Mouse (Mus musculus): ENCODE results near the gene Vmp1. TPM values are rescaled to one million over a fixed set of nuclear protein-coding genes. Genes with fewer than 3 reads are reported as not detected.

Vmp1 gene
- polyA plus RNA-seq, 1 experiment from 2014 or later = 96.7 TPM

DNA sequence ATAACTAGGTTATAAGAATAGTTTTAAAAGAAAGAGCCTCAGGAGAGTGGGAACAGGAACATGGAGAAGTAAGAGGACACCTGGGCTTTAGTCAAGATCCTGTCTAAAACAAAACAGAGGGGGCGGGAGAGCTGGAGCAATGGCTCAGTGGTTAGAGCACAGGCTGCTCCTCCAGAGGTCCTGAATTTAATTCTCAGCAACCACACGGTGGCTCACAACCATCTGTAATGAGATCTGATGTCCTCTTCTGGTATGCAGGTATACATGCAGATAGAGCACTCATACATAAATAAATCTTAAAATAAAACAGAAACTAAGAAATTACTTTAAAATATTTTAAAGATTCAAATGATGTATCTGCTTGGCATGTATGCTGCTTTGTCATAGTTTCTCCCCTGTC is 111.0 kb downstream of the Vmp1 start:
- Histone ChIP-seq H3K27me3 (ENCODE audit: low read depth, poor library complexity, severe bottlenecking) (no peaks in the 10 kb centered on the region), H3K4me1 (peaks cover 18% of the 10 kb centered on the region), H3K36me3 (no peaks in the 10 kb centered on the region), H3K4me3 (no peak overlapping the region), H3K9me3 (replicated peaks) (no peaks in the 10 kb centered on the region), H3K27ac (replicated peaks) (no peak overlapping the region)
- 76% methylated on average over 2 of the region's 2 CpGs for WGBS
- DNase-seq (ENCODE audit: low spot score) = no peak

DNA sequence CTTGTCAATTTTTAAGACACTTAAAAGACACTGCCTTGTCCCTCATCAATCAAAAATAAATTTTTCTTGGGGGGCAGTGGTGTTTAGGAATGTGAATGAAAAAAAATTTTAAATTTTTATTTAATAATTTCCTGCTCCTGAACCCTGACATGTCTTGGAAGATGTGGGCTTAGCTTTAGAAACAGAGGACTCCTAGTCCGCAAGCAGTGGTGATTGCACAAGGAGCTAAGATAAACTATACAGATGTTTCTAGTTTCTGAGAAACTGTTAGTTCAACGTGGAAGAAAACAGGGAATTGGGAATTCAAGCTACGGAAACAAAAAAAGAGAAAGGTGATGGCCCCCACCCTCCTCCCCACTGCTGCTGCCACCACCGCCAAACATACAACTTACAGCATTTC is 111.8 kb downstream of the Vmp1 start:
- peaks cover 17% of the 10 kb centered on the region for H3K4me1 ChIP-seq
- no peaks in the 10 kb centered on the region for H3K36me3 ChIP-seq
- no peaks in the 10 kb centered on the region for H3K9me3 ChIP-seq (replicated peaks)
- no peak overlapping the region for H3K4me3 ChIP-seq
- H3K27ac ChIP-seq (replicated peaks) = 0 out of 2 replicates have a peak overlapping the region, but pooled peaks have one; percentile 18
- H3K27me3 ChIP-seq (ENCODE audit: low read depth, poor library complexity, severe bottlenecking) = no peaks in the 10 kb centered on the region
- DNase-seq (ENCODE audit: low spot score) = no peak
- WGBS = 69% methylated on average over 4 of the region's 4 CpGs

DNA sequence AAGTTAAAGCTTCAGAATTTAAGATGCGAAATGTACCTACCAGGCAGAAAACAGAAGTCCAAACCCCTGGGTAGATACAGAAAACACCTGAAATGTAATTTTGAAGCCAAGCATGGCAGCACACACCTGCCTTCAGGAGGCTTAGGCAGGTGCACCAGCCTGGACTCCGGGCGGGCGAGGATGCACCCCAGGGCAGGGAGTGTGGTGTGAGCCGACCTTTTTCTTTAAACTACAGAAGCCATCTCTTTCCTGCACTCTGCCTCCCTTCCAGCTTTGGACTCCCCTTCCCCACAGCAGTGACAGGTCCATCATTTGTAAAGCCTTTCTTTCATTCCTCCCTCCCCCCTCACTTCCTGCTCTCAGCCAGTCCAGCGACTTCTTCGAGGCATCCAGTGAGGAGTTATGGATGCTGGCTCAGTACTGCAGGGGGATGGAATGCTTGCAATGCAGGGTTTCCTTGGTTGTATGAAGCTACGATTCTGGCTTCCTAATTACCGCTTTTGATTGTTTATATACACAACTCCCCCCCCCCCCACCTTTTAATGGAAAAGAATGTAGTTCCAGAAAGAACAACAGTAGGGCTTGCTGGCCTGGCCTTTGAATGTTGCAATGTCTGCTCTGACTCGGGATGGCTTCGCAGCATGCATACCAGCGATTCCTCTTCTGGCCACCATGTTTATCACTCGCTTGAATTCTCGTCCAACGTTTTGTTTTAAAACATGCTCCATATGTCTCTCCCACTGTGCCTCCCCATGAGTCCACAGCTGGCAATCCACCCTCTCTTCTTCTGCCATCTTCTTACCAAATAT is 112.4 kb downstream of the Vmp1 start:
- no peaks in the 10 kb centered on the region for H3K36me3 ChIP-seq
- H3K27me3 ChIP-seq (ENCODE audit: low read depth, poor library complexity, severe bottlenecking) = no peaks in the 10 kb centered on the region
- 56% methylated on average over 15 of the region's 15 CpGs for WGBS
- peak overlapping the region; percentile 52; the same call in 1 of the 2 replicates for H3K27ac ChIP-seq (replicated peaks)
- H3K4me3 ChIP-seq = no peak overlapping the region
- DNase-seq (ENCODE audit: low spot score) = no peak
- H3K9me3 ChIP-seq (replicated peaks) = no peaks in the 10 kb centered on the region
- H3K4me1 ChIP-seq = peaks cover 15% of the 10 kb centered on the region

DNA sequence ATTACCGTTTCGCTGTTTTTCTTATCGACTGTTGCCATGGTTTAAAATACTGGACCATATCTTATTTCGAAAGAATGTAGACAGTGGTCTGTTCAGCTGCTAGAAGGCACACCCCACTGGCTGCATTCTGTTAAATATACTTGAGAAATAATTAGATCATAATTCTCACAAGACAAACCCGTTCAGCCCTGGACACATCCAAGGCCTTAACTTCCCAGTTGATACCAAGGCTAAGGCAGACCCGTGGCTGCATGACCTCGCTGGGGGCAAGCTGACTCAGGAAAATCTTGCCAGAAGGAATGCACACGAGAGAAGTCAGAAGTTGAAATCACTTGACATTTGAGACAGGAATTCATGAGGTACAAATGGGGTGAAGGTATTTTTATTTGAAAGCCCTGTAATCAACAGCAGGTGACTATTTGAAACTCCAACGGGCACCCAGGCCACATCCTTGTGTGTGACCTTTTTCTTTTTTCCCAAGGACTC is 113.3 kb downstream of the Vmp1 start:
- no peak for DNase-seq (ENCODE audit: low spot score)
- WGBS = 75% methylated on average over 9 of the region's 9 CpGs
- Histone ChIP-seq H3K4me3 (no peak overlapping the region), H3K36me3 (no peaks in the 10 kb centered on the region), H3K9me3 (replicated peaks) (no peaks in the 10 kb centered on the region), H3K27me3 (ENCODE audit: low read depth, poor library complexity, severe bottlenecking) (no peaks in the 10 kb centered on the region), H3K27ac (replicated peaks) (no peak overlapping the region), H3K4me1 (peaks cover 9% of the 10 kb centered on the region)

DNA sequence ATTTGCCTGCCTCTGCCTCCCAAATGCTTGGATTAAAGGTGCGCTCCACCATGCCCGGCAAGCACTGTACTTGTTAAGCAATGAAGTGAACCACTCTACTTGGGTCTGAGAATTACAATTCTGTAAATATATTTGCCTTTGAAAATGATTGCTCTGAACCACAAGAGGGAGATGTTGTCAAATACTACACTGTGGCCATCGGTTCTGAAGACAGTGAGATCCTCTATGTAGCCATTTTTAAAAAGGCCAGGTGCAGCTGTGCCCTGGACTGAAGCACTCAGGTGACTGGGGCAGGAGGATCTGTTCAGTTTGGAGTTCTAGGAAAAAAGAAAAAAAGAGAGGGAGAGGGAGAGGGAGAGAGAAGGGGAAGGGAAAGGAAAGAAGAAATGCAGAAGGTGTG is 115.2 kb downstream of the Vmp1 start:
- H3K4me1 ChIP-seq = peaks cover 9% of the 10 kb centered on the region; the same call in 1 of the 2 replicates
- no peak overlapping the region for H3K27ac ChIP-seq (replicated peaks)
- DNase-seq (ENCODE audit: low spot score) = no peak
- H3K27me3 ChIP-seq (ENCODE audit: low read depth, poor library complexity, severe bottlenecking) = no peaks in the 10 kb centered on the region
- WGBS = 79% methylated on average over 3 of the region's 3 CpGs
- H3K36me3 ChIP-seq = peaks cover 2% of the 10 kb centered on the region; the same call in 1 of the 2 replicates
- no peak overlapping the region for H3K4me3 ChIP-seq
- no peaks in the 10 kb centered on the region for H3K9me3 ChIP-seq (replicated peaks)

DNA sequence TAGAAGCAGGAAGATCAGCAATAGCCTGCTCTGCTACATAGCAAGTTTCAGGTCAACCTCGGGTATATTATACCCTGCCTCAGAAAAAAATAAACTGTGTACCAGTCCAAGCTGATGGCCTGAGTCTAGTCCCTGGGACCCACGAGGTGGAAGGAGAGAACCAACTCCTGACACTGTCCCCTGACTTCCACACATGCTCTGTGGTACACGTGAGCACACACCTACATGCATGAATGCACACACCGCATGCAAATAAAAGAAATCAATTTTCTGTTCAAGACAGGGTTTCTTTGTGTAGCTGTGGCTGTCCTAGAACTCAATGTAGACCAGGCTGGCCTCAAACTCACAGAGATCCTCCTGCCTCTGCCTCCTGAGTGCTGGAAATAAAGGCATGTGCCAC is 125.4 kb downstream of the Vmp1 start:
- H3K9me3 ChIP-seq (replicated peaks) = no peaks in the 10 kb centered on the region
- 86% methylated on average over 4 of the region's 4 CpGs for WGBS
- H3K4me3 ChIP-seq = no peak overlapping the region
- H3K27me3 ChIP-seq (ENCODE audit: low read depth, poor library complexity, severe bottlenecking) = no peaks in the 10 kb centered on the region
- H3K4me1 ChIP-seq = no peaks in the 10 kb centered on the region
- no peak overlapping the region for H3K27ac ChIP-seq (replicated peaks)
- H3K36me3 ChIP-seq = peaks cover 52% of the 10 kb centered on the region
- DNase-seq (ENCODE audit: low spot score) = no peak

DNA sequence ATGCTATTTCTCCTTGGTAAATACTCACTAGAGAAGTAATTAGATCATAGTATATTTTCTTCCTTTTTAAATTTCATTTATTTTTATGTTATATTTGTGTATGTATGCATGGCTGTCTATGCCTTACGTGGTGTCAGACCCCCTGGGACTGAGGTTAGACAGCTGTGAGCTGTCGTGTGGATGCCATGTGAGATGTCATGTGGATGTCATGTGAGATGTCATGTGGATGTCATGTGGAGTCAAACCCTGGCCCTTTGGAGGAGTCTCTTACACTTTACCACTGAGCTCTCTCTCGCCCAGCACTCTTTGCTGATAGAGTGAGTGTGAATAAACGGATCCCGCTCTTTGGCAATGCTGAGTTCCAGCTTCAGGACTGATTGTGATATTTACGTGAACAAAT is 130.1 kb downstream of the Vmp1 start:
- Histone ChIP-seq H3K27me3 (ENCODE audit: low read depth, poor library complexity, severe bottlenecking) (no peaks in the 10 kb centered on the region), H3K36me3 (peaks cover 52% of the 10 kb centered on the region), H3K27ac (replicated peaks) (no peak overlapping the region), H3K9me3 (replicated peaks) (no peaks in the 10 kb centered on the region), H3K4me1 (no peaks in the 10 kb centered on the region), H3K4me3 (no peak overlapping the region)
- DNase-seq (ENCODE audit: low spot score) = no peak
- 91% methylated on average over 6 of the region's 6 CpGs for WGBS

DNA sequence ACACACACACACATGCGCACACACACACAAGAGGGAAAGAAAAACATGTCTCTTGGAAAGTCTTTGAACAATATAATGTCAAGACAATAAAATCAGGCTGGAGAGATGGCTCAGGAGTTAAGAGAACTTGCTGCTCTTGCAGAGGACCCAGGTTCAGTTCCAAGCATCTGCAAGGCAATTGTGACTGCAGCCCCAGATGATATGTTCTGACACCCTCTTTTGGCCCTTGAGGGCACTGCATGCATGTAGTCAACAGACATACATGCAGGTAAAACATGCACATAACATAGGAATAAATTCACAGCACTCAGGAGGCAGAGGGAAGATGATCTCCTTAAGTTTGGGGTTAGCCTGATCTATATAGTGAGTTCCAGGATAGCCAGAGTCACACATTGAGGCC is 136.2 kb downstream of the Vmp1 start:
- Histone ChIP-seq H3K4me1 (peaks cover 22% of the 10 kb centered on the region), H3K36me3 (peaks cover 22% of the 10 kb centered on the region), H3K4me3 (no peak overlapping the region), H3K27me3 (ENCODE audit: low read depth, poor library complexity, severe bottlenecking) (no peaks in the 10 kb centered on the region), H3K27ac (replicated peaks) (no peak overlapping the region), H3K9me3 (replicated peaks) (no peaks in the 10 kb centered on the region)
- DNase-seq (ENCODE audit: low spot score) = no peak
- 100% methylated on average over 1 of the region's 1 CpGs for WGBS

DNA sequence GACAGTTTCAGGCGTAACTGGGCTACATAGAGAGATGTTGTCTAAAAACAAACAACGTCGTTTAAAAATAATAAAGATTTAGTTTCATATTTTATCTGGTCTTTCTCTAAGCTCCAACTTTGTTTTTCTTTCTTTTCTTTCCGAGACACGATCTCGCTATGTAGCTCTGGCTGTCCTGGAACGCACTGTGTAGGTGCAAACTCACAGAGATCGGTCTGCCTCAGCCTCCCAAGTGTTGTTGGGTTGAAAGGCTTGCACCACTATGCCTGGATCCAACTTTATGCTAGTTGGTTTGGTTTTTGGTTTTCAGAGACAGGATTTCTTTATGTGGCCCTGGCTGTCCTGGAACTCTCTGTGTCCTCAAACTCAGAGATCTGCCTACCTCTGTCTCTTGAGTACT is 138.1 kb downstream of the Vmp1 start:
- H3K4me3 ChIP-seq = peak overlapping the region; percentile 100
- no peak for DNase-seq (ENCODE audit: low spot score)
- H3K9me3 ChIP-seq (replicated peaks) = no peaks in the 10 kb centered on the region
- peaks cover 22% of the 10 kb centered on the region for H3K4me1 ChIP-seq
- WGBS = 82% methylated on average over 8 of the region's 8 CpGs
- H3K27me3 ChIP-seq (ENCODE audit: low read depth, poor library complexity, severe bottlenecking) = no peaks in the 10 kb centered on the region
- peaks cover 20% of the 10 kb centered on the region for H3K36me3 ChIP-seq
- peak overlapping the region; percentile 95 for H3K27ac ChIP-seq (replicated peaks)

DNA sequence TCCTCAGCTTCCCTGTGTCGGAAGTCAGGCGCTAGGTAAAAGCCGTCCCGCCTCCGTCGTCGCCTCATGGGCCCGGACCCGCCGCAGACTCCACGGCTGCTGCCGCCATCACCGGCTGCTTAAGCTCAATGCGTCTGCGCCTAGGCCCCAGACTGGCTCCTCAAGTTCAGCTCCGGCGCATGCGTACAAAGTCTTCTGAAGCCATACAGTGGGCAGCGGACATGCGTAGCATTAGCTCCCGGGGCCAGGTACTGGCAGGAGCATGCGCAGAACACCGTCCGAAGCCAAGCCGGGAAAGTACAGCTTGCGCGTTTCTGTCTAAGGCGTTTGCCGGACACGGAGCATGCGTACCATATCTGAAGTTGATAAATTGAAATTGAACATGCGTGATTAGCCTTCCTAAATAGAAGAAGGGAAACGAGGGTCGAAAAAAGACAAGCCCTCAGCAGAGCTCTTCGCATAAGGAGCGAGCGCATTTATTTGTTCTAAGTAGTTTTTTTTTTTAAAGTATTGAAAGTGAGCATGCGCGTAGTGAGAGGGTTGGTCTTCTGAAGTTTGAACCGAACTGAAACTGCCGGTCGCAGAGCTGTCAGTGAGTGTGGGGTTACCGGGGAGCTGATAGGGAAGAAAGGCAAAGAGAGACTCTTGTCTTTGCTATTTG is 138.9 kb downstream of the Vmp1 start, which contains the start of the genes Rps6kb1 and Tubd1:
Gene Rps6kb1 (minus strand): TSS at position 167 of the 661 bp plus-strand sequence.
Gene Tubd1 (plus strand): TSS at position 353 of the 661 bp plus-strand sequence.
- peak within 1 kb of the TSS; percentile 95 for H3K27ac ChIP-seq (replicated peaks)
- H3K4me1 ChIP-seq = peaks cover 22% of the 10 kb centered on the region
- no peaks in the 10 kb centered on the region for H3K27me3 ChIP-seq (ENCODE audit: low read depth, poor library complexity, severe bottlenecking)
- H3K9me3 ChIP-seq (replicated peaks) = no peaks in the 10 kb centered on the region
- WGBS = under 1% methylated on average over 43 of the region's 43 CpGs
- peaks cover 14% of the 10 kb centered on the region for H3K36me3 ChIP-seq
- DNase-seq (ENCODE audit: low spot score) = peak; percentile 99
- H3K4me3 ChIP-seq = peak within 1 kb of the TSS; percentile 100

DNA sequence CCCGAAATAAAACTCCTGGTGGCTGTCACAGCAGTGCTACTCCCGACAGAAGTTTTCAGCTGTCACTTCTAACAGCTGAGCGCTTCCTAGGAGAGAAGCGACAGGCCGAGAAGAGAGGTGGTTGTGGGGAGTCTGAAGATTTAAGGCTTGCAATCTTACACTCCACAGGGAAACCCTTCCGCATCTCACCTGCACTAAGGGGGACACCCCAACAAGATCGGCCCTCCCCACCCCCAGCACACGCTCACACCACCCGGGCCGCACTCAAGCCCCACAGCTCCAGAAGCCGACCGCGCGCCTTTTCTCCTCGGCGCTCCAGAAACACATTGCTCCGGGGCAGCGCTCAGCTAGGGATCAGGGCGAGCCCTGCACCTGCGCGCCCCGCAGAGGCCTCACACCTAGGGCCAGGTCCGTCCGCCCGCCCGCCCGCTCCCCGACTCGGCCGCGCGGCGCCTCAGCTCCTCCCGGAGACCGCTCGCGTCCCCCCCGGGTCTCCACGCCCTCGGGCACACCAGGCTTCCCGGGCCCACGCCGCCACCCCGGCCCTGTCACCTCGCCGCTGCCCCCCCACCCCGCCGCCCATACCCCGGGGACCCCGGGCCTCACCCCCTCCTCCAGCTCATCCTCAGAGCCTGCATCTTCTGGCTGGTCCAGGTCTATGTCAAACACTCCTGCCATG is 139.5 kb downstream of the Vmp1 start:
- 1% methylated on average over 50 of the region's 50 CpGs for WGBS
- Histone ChIP-seq H3K27me3 (ENCODE audit: low read depth, poor library complexity, severe bottlenecking) (no peaks in the 10 kb centered on the region), H3K36me3 (peaks cover 10% of the 10 kb centered on the region), H3K4me3 (peak overlapping the region; percentile 100), H3K27ac (replicated peaks) (peak overlapping the region; percentile 95), H3K4me1 (peaks cover 22% of the 10 kb centered on the region), H3K9me3 (replicated peaks) (no peaks in the 10 kb centered on the region)
- DNase-seq (ENCODE audit: low spot score) = no peak

DNA sequence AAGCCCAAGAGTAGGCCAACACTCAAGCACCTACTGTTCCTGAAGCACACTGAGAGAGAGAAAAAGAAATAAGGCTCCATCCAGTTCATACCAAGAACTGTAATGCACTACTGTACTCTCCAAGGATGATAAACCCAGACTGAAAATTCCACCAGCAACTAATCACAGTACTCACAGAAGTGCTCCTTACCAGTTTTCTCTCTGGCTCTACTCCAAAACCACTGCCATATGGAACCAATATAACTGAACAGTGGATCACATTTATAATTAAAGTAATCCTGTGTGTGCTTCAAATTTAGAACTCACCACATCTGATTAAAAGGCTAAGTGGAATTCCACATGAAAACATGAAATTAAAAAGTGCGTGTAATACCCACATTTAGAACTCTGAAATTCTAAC is 140.8 kb downstream of the Vmp1 start:
- DNase-seq (ENCODE audit: low spot score) = no peak
- Histone ChIP-seq H3K4me3 (peak overlapping the region; percentile 100; the same call in 1 of the 2 replicates), H3K27ac (replicated peaks) (no peak overlapping the region), H3K36me3 (peaks cover 14% of the 10 kb centered on the region), H3K9me3 (replicated peaks) (no peaks in the 10 kb centered on the region), H3K4me1 (peaks cover 22% of the 10 kb centered on the region), H3K27me3 (ENCODE audit: low read depth, poor library complexity, severe bottlenecking) (no peaks in the 10 kb centered on the region)
- 95% methylated on average over 1 of the region's 1 CpGs for WGBS
